Mouse (Mus musculus) right cerebral cortex, postnatal 36 days (tissue): ENCODE measurements around the gene Tcaim.
"Not testable (repeated sequence)": the region's sequence is repeated elsewhere in the genome, so short reads cannot be mapped to it uniquely, and the experiment has no call there.

ENCODE experiments used
- DNase-seq, 2 experiments: peaks; one replicate each; pipeline ENCODE4 v3.0.0; 2022; ENCODE audit warnings: low spot score in 2 of 2, mixed read lengths in 1 of 2

Gene Tcaim

GRCm38 (mm10) chr9:122805053-122805844 lies at the start of gene Tcaim:
Tcaim (plus strand) TSS chr9:122805539.
- peak; percentile 85 to 89 for DNase-seq

GRCm38 (mm10) chr9:122757614-122758013 lies 47.7 kb upstream of the Tcaim start:
- no peak for DNase-seq

- DNase-seq, result no peak
These were observed 45.2 kb upstream of the Tcaim start for GRCm38 (mm10) chr9:122760111-122760510.

GRCm38 (mm10) chr9:122785231-122785630 lies 20.1 kb upstream of the Tcaim start:
- no peak for DNase-seq

GRCm38 (mm10) chr9:122786534-122786933 lies 18.8 kb upstream of the Tcaim start:
- DNase-seq, result no peak

GRCm38 (mm10) chr9:122805845-122806341 lies 554 bp downstream of the Tcaim start:
- DNase-seq, result no peak

GRCm38 (mm10) chr9:122807186-122807585 lies 1.8 kb downstream of the Tcaim start:
- DNase-seq, result no peak

- DNase-seq, result no peak
These were observed 4.9 kb downstream of the Tcaim start for GRCm38 (mm10) chr9:122810212-122810611.

GRCm38 (mm10) chr9:122812386-122812785 lies 7.0 kb downstream of the Tcaim start:
- DNase-seq, result no peak

- DNase-seq, result no peak
These were observed 9.4 kb downstream of the Tcaim start for GRCm38 (mm10) chr9:122814775-122815174.

- no peak for DNase-seq
These were observed 10.0 kb downstream of the Tcaim start for GRCm38 (mm10) chr9:122815239-122815851.

GRCm38 (mm10) chr9:122823374-122824017 lies 18.2 kb downstream of the Tcaim start:
- no peak for DNase-seq

GRCm38 (mm10) chr9:122826743-122827142 lies 21.4 kb downstream of the Tcaim start:
- no peak for DNase-seq

GRCm38 (mm10) chr9:122829826-122830380 lies 24.6 kb downstream of the Tcaim start:
- DNase-seq, result no peak

GRCm38 (mm10) chr9:122836126-122836525 lies 30.8 kb downstream of the Tcaim start:
- DNase-seq, result no peak

- peak in 1 of 2 experiments; percentile 28 for DNase-seq
These were observed 31.5 kb downstream of the Tcaim start for GRCm38 (mm10) chr9:122836790-122837189.

GRCm38 (mm10) chr9:122837216-122837615 lies 31.9 kb downstream of the Tcaim start:
- no peak for DNase-seq

GRCm38 (mm10) chr9:122837680-122838079 lies 32.3 kb downstream of the Tcaim start:
- no peak for DNase-seq

- no peak for DNase-seq
These were observed 38.4 kb downstream of the Tcaim start, which contains the start of gene Gm35549 for GRCm38 (mm10) chr9:122843760-122844159. Gm35549 (minus strand) TSS chr9:122844035.

GRCm38 (mm10) chr9:122845621-122846020 lies 40.3 kb downstream of the Tcaim start:
- DNase-seq, result no peak

GRCm38 (mm10) chr9:122846156-122846555 lies 40.8 kb downstream of the Tcaim start:
- DNase-seq, result peak; percentile 12 to 24

GRCm38 (mm10) chr9:122847811-122848311 lies 42.5 kb downstream of the Tcaim start:
- not testable (repeated sequence) for DNase-seq
